Mouse (Mus musculus) embryonic facial prominence, embryonic 11.5 days (tissue): Measurements from ENCODE around the gene Fbxo31. TPM values are rescaled to one million over a fixed set of nuclear protein-coding genes. Genes with fewer than 3 reads are reported as not detected.
A peak's percentile ranks its signal among the peaks of the same experiment; 100 is the strongest.

ENCODE experiments used
- ATAC-seq: fragments of 200-750 bp; cut with Nextera tagmentation; replicated peaks from 2 replicates; pipeline ENCODE4 v1.8.0; 2017; ENCODE audit warnings: low read depth; ENCODE audit not compliant: insufficient number of reproducible peaks, low FRiP score, low TSS enrichment
- DNase-seq: peaks from one replicate; pipeline ENCODE4 v3.0.0-alpha.2; 2015; ENCODE audit warnings: low spot score
- H3K27ac ChIP-seq: fragments of 300-500 bp; sonication (generic); replicated peaks from 2 replicates; pipeline ENCODE4 v1.5.1; 2014; ENCODE audit warnings: mild to moderate bottlenecking, low read depth, low read length, control low read depth
- H3K27me3 ChIP-seq: fragments of 300-500 bp; sonication (generic); 2 replicates; pipeline ENCODE4 v1.6.1; 2014; ENCODE audit warnings: mild to moderate bottlenecking, low read length, moderate library complexity, mixed read lengths; ENCODE audit not compliant: control insufficient read depth, insufficient read depth
- H3K36me3 ChIP-seq: fragments of 300-500 bp; sonication (generic); replicated peaks from 2 replicates; pipeline ENCODE4 v1.6.1; 2014; ENCODE audit warnings: low read depth, mild to moderate bottlenecking, low read length, moderate library complexity, mixed read lengths; ENCODE audit not compliant: control insufficient read depth, insufficient read depth
- H3K4me1 ChIP-seq: fragments of 300-500 bp; sonication (generic); 2 replicates; pipeline ENCODE4 v1.6.1; 2014; ENCODE audit warnings: low read length, mixed read lengths; ENCODE audit not compliant: control insufficient read depth, insufficient read depth
- H3K4me2 ChIP-seq: fragments of 300-500 bp; sonication (generic); 2 replicates; pipeline ENCODE4 v1.6.1; 2014; ENCODE audit warnings: low read depth, mild to moderate bottlenecking, control low read depth, low read length, moderate library complexity
- H3K4me3 ChIP-seq: fragments of 300-500 bp; sonication (generic); 2 replicates; pipeline ENCODE4 v1.5.1; 2014; ENCODE audit warnings: low read depth, low read length, control low read depth
- H3K9ac ChIP-seq: fragments of 300-500 bp; sonication (generic); replicated peaks from 2 replicates; pipeline ENCODE4 v1.6.1; 2014; ENCODE audit warnings: mild to moderate bottlenecking, control low read depth, low read length
- H3K9me3 ChIP-seq: fragments of 300-500 bp; sonication (generic); replicated peaks from 2 replicates; pipeline ENCODE4 v1.6.1; 2016; ENCODE audit warnings: mild to moderate bottlenecking, low read length, inconsistent platforms, mixed read lengths; ENCODE audit not compliant: control insufficient read depth
- WGBS: fragments of 180-500 bp; shearing (Covaris S2); extraction: QIAGEN DNeasy Blood & Tissue Kit; methylation state at CpG from one replicate; pipeline ENCODE4 v1.1.7; 2014; 5-methylcytosine and 5-hydroxymethylcytosine counted together
- polyA plus RNA-seq: library from polyadenylated mRNA; unstranded; fragments of >200 nt; fragmentation: Nextera tagmentation; extraction: Ambion mirVana; gene quantifications from 2 replicates; pipeline ENCODE4 v1.2.1, GENCODE M21; 2014

Fbxo31 gene
- polyA plus RNA-seq, 1 experiment from 2014 or later: 12.9 TPM

GRCm38 (mm10) chr8:121593983-121594382, 15.4 kb upstream of the Fbxo31 start:
- Histone ChIP-seq H3K4me2 (no peak overlapping the region), H3K4me1 (peaks cover 2% of the 10 kb centered on the region), H3K4me3 (no peak overlapping the region), H3K27ac (no peak overlapping the region), H3K9me3 (no peaks in the 10 kb centered on the region), H3K9ac (no peak overlapping the region), H3K36me3 (peaks cover 3% of the 10 kb centered on the region), H3K27me3 (no peaks in the 10 kb centered on the region)
- WGBS: 73% methylated on average over 9 of the region's 9 CpGs
- no peak for DNase-seq
- no peak for ATAC-seq

GRCm38 (mm10) chr8:121593293-121593692, 14.7 kb upstream of the Fbxo31 start:
- Histone ChIP-seq H3K27ac (no peak overlapping the region), H3K4me1 (peaks cover 2% of the 10 kb centered on the region), H3K9ac (no peak overlapping the region), H3K4me3 (no peak overlapping the region), H3K27me3 (no peaks in the 10 kb centered on the region), H3K36me3 (peaks cover 3% of the 10 kb centered on the region), H3K9me3 (no peaks in the 10 kb centered on the region), H3K4me2 (no peak overlapping the region)
- ATAC-seq: no peak
- no peak for DNase-seq
- WGBS: 83% methylated on average over 5 of the region's 5 CpGs

GRCm38 (mm10) chr8:121591178-121592066, 12.8 kb upstream of the Fbxo31 start:
- WGBS: 14% methylated on average over 20 of the region's 20 CpGs
- peak overlapping the region; percentile 79 for H3K4me2 ChIP-seq
- no peak overlapping the region for H3K27ac ChIP-seq
- peak overlapping the region; percentile 84 for H3K9ac ChIP-seq
- H3K36me3 ChIP-seq: peaks cover 3% of the 10 kb centered on the region
- peak; percentile 62 for DNase-seq
- peak; percentile 21; the same call in 1 of the 2 replicates for ATAC-seq
- no peaks in the 10 kb centered on the region for H3K9me3 ChIP-seq
- H3K4me1 ChIP-seq: peaks cover 2% of the 10 kb centered on the region
- H3K27me3 ChIP-seq: no peaks in the 10 kb centered on the region
- peak overlapping the region; percentile 88 for H3K4me3 ChIP-seq

GRCm38 (mm10) chr8:121590203-121591177, 11.9 kb upstream of the Fbxo31 start, which contains the start of gene Map1lc3b:
Gene Map1lc3b (plus strand): TSS chr8:121590361.
- H3K36me3 ChIP-seq: peaks cover 3% of the 10 kb centered on the region
- H3K4me2 ChIP-seq: peak within 1 kb of the TSS; percentile 79
- H3K4me1 ChIP-seq: peaks cover 2% of the 10 kb centered on the region
- no peaks in the 10 kb centered on the region for H3K27me3 ChIP-seq
- H3K9ac ChIP-seq: peak within 1 kb of the TSS; percentile 84
- H3K4me3 ChIP-seq: peak within 1 kb of the TSS; percentile 88
- peak; percentile 97 for DNase-seq
- H3K9me3 ChIP-seq: no peaks in the 10 kb centered on the region
- WGBS: under 1% methylated on average over 93 of the region's 94 CpGs
- H3K27ac ChIP-seq: peak within 1 kb of the TSS; percentile 8; the same call in 1 of the 2 replicates
- peak; percentile 55 for ATAC-seq

- Histone ChIP-seq H3K27ac (no peak overlapping the region), H3K4me1 (peaks cover 2% of the 10 kb centered on the region), H3K27me3 (no peaks in the 10 kb centered on the region), H3K36me3 (peaks cover under 1% of the 10 kb centered on the region; the same call in 1 of the 2 replicates), H3K4me2 (no peak overlapping the region), H3K9me3 (no peaks in the 10 kb centered on the region), H3K4me3 (no peak overlapping the region), H3K9ac (no peak overlapping the region)
- 59% methylated on average over 2 of the region's 2 CpGs for WGBS
- DNase-seq (no peak), ATAC-seq (no peak)
These were observed 10.7 kb upstream of the Fbxo31 start for GRCm38 (mm10) chr8:121589205-121589726.

GRCm38 (mm10) chr8:121588750-121589149, 10.1 kb upstream of the Fbxo31 start:
- Histone ChIP-seq H3K9ac (no peak overlapping the region), H3K9me3 (no peaks in the 10 kb centered on the region), H3K4me3 (no peak overlapping the region), H3K36me3 (no peaks in the 10 kb centered on the region), H3K27me3 (no peaks in the 10 kb centered on the region), H3K27ac (no peak overlapping the region), H3K4me1 (peaks cover 2% of the 10 kb centered on the region), H3K4me2 (no peak overlapping the region)
- ATAC-seq (no peak), DNase-seq (no peak)
- WGBS: 83% methylated on average over 4 of the region's 4 CpGs

- no peaks in the 10 kb centered on the region for H3K27me3 ChIP-seq
- H3K9ac ChIP-seq: peak overlapping the region; percentile 62
- WGBS: under 1% methylated on average over 47 of the region's 47 CpGs
- ATAC-seq (peak; percentile 96), DNase-seq (peak; percentile 99)
- no peaks in the 10 kb centered on the region for H3K36me3 ChIP-seq
- peak overlapping the region; percentile 51 for H3K4me3 ChIP-seq
- peak overlapping the region; percentile 63 for H3K4me2 ChIP-seq
- H3K9me3 ChIP-seq: no peaks in the 10 kb centered on the region
- no peak overlapping the region for H3K27ac ChIP-seq
- no peaks in the 10 kb centered on the region for H3K4me1 ChIP-seq
These were observed 6.7 kb upstream of the Fbxo31 start for GRCm38 (mm10) chr8:121585159-121585825.
